Mouse (Mus musculus): Measurements from ENCODE around the gene Adamts1.

- TF ChIP-seq CTCF (IDR thresholded peaks at IDR 0.05; ENCODE audit: low read depth, low read length), result no peak
- TF ChIP-seq TAL1 (conservative IDR thresholded peaks at IDR 0.05; ENCODE audit: low read depth, low read length), result no peak
- TF ChIP-seq GATA2 (IDR thresholded peaks at IDR 0.05; ENCODE audit: borderline replicate concordance, low read depth, low read length), result no peak
- TF ChIP-seq GATA1 (IDR thresholded peaks at IDR 0.05; ENCODE audit: borderline replicate concordance, low read length), result no peak
Measured at GRCm38 (mm10) chr16:85822330-85822916, 19.5 kb upstream of the Adamts1 start.

Measured in G1E (cell line).